Mouse (Mus musculus) spleen, postnatal 0 days (tissue): ENCODE data around the gene Dis3l. TPM values are rescaled to one million over a fixed set of nuclear protein-coding genes. Genes with fewer than 3 reads are reported as not detected.

Experiments used
- polyA plus RNA-seq: library from polyadenylated mRNA; unstranded; fragments of >200 nt; fragmentation: Nextera tagmentation; extraction: Ambion mirVana; gene quantifications from 2 replicates; pipeline ENCODE4 v1.2.1, GENCODE M21; 2015

Dis3l gene
- 7.3 and 8.0 TPM in 2 replicates for polyA plus RNA-seq

GRCm38 (mm10) chr9:64341254-64341566, at the start of gene Dis3l:
Gene Dis3l, minus strand, starts transcription at chr9:64341288.

GRCm38 (mm10) chr9:64385511-64386465, 44.7 kb upstream of the Dis3l start, which contains the start of gene Megf11:
Gene Megf11, plus strand, starts transcription at chr9:64385626.

GRCm38 (mm10) chr9:64281105-64281780, 59.8 kb downstream of the Dis3l start, which contains the start of gene Tipin:
Gene Tipin, plus strand, starts transcription at chr9:64281581.

Other genes with a start within 250 kb of the Dis3l start
- 0.12 and 0.24 TPM in 2 replicates for gene Lctl, start 224.1 kb downstream of the Dis3l start, polyA plus RNA-seq
- 14.3 and 15.7 TPM in 2 replicates for gene Zwilch, start 168.2 kb downstream of the Dis3l start, polyA plus RNA-seq
- 966 and 1,011 TPM in 2 replicates for gene Rpl4, start 167.9 kb downstream of the Dis3l start, polyA plus RNA-seq
- gene Snapc5, start 162.0 kb downstream of the Dis3l start, polyA plus RNA-seq, result 23.0 and 27.1 TPM in 2 replicates
- 1.9 and 2.2 TPM in 2 replicates for gene Uchl4, start 106.1 kb downstream of the Dis3l start, polyA plus RNA-seq
- 31.9 and 39.4 TPM in 2 replicates for gene Map2k1, start 87.7 kb downstream of the Dis3l start, polyA plus RNA-seq
- gene Tipin, start 59.7 kb downstream of the Dis3l start, polyA plus RNA-seq, result 296 and 327 TPM in 2 replicates
- gene Megf11, start 44.3 kb upstream of the Dis3l start, polyA plus RNA-seq, result 0.54 and 0.80 TPM in 2 replicates